Mouse (Mus musculus): ENCODE data around the gene Ifnk.

Ifnk gene

GRCm38 (mm10) chr4:35189794-35190193 is 37.9 kb downstream of the Ifnk start:
- DNase-seq (ENCODE audit: inconsistent ontology term): no peak

GRCm38 (mm10) chr4:35192725-35193124 is 40.9 kb downstream of the Ifnk start:
- peak; percentile 35 for DNase-seq (ENCODE audit: inconsistent ontology term)

GRCm38 (mm10) chr4:35201700-35202099 is 49.8 kb downstream of the Ifnk start:
- DNase-seq (ENCODE audit: inconsistent ontology term): no peak

Data from Muller cell, postnatal 12 days (primary cell).